Comparison of ENCODE assay signal across 21 mouse cellular contexts in genomic region chr3:106526411-106526810, GRCm38 (mm10). TPM values are rescaled to one million over a fixed set of nuclear protein-coding genes. Genes with fewer than 3 reads are reported as not detected.
A peak's percentile ranks its signal among the peaks of the same experiment; 100 is the strongest.
DNase-seq lines count a peak whose midpoint lies in the region; ATAC-seq and TF ChIP-seq lines count a peak whose summit lies in the region.
"Had no signal": no experiment of that assay in that cellular context is flagged by ENCODE, and none has a peak within 500 bp of the region (broad histone marks: within the 10 kb centered on the region; RNA-seq: fewer than 3 reads in every experiment).

No protein-coding gene starts in this region.

- no peak overlapping the region for H3K4me2 ChIP-seq in liver, postnatal 0 days (ENCODE audit: low read depth, low read length)
- H3K4me2 ChIP-seq in intestine, embryonic 15.5 days (replicated peaks), result no peak overlapping the region
- no peak overlapping the region for H3K4me2 ChIP-seq in intestine, postnatal 0 days (replicated peaks; ENCODE audit: low read depth)
- H3K4me2 ChIP-seq: embryonic facial prominence, embryonic 12.5 days; forebrain, embryonic 12.5 days had no signal

- no peaks in the 10 kb centered on the region for H3K9me3 ChIP-seq in liver, postnatal 0 days (ENCODE audit: low read length)
- H3K9me3 ChIP-seq in intestine, embryonic 15.5 days, result no peaks in the 10 kb centered on the region
- no peaks in the 10 kb centered on the region for H3K9me3 ChIP-seq in intestine, postnatal 0 days (ENCODE audit: control insufficient read depth)
- no peaks in the 10 kb centered on the region for H3K9me3 ChIP-seq in forebrain, embryonic 10.5 days
- H3K9me3 ChIP-seq: embryonic facial prominence, embryonic 10.5 days; embryonic facial prominence, embryonic 12.5 days; forebrain, embryonic 12.5 days had no signal

- WGBS in liver, adult 2 months, result 94% methylated on average over 2 of the region's 2 CpGs
- WGBS in liver, postnatal 0 days (ENCODE audit: insufficient replicate concordance), result 84% methylated on average over 2 of the region's 2 CpGs
- WGBS in intestine, embryonic 15.5 days, result 85% methylated on average over 2 of the region's 2 CpGs
- 41% methylated on average over 2 of the region's 2 CpGs for WGBS in intestine, postnatal 0 days
- 92% methylated on average over 2 of the region's 2 CpGs for WGBS in forebrain, embryonic 10.5 days

- ATAC-seq in liver, postnatal 0 days, result no peak
- peak; percentile 28; the same call in 1 of the 2 replicates for ATAC-seq in intestine, embryonic 15.5 days
- peak; percentile 77 for ATAC-seq in intestine, postnatal 0 days
- ATAC-seq: forebrain, embryonic 14.5 days; forebrain, embryonic 16.5 days had no signal

- H3K27ac ChIP-seq in liver, adult 2 months (replicated peaks; ENCODE audit: insufficient read depth, low read depth, low read length), result no peak overlapping the region
- no peak overlapping the region for H3K27ac ChIP-seq in liver, postnatal 0 days (ENCODE audit: low read depth)
- no peak overlapping the region for H3K27ac ChIP-seq in intestine, embryonic 15.5 days
- H3K27ac ChIP-seq in intestine, postnatal 0 days (ENCODE audit: low read depth, low read length), result 0 out of 2 replicates have a peak overlapping the region, but pooled peaks have one; percentile 35
- H3K27ac ChIP-seq in forebrain, embryonic 10.5 days, result no peak overlapping the region
- H3K27ac ChIP-seq: embryonic facial prominence, embryonic 10.5 days; embryonic facial prominence, embryonic 12.5 days; forebrain, embryonic 12.5 days had no signal

- H3K79me2 ChIP-seq in liver, adult 2 months (ENCODE audit: control insufficient read depth, insufficient read depth, low read length), result peaks cover 5% of the 10 kb centered on the region; the same call in 1 of the 2 replicates

- TF ChIP-seq CTCF in liver, adult 2 months (IDR thresholded peaks at IDR 0.05; ENCODE audit: low read depth, low read length), result no peak
- no peak for TF ChIP-seq CTCF in liver, postnatal 0 days (IDR thresholded peaks at IDR 0.05; ENCODE audit: low read depth)
- TF ChIP-seq CTCF in intestine, postnatal 0 days (IDR thresholded peaks at IDR 0.05; ENCODE audit: low read depth), result no peak

- peak; percentile 52 for DNase-seq in liver, adult 2 months (ENCODE audit: extremely low read depth, low read depth, low spot score)
- DNase-seq in liver, postnatal 0 days, result no peak
- DNase-seq in telencephalon, adult 2 months (ENCODE audit: low read depth, low spot score), result peak; percentile 24
- no peak for DNase-seq in testis, postnatal 14 days (ENCODE audit: low spot score)
- no peak for DNase-seq in forebrain, embryonic 10.5 days (ENCODE audit: extremely low spot score, low spot score)
- no peak for DNase-seq in heart, postnatal 10 days
- DNase-seq: adrenal gland, adult 2 months; adrenal gland, postnatal 10 days; adrenal gland, postnatal 25 days; cerebellum, adult 11-12 months; cerebellum, adult 2 months; cerebellum, adult 9-10 months; cerebellum, postnatal 10 days; cerebellum, postnatal 25 days had no signal

- no peak overlapping the region for H3K9ac ChIP-seq in liver, adult 2 months (ENCODE audit: low read depth, low read length)
- H3K9ac ChIP-seq in liver, postnatal 0 days (replicated peaks), result no peak overlapping the region
- no peak overlapping the region for H3K9ac ChIP-seq in intestine, embryonic 15.5 days
- no peak overlapping the region for H3K9ac ChIP-seq in intestine, postnatal 0 days (ENCODE audit: low read depth, low read length)
- H3K9ac ChIP-seq: embryonic facial prominence, embryonic 12.5 days; forebrain, embryonic 12.5 days had no signal

- intact Hi-C loops in heart, postnatal 10 days (cut with DNase I), result no loop called here

- TF ChIP-seq EP300 in liver, postnatal 0 days (IDR thresholded peaks at IDR 0.05; ENCODE audit: low read depth), result no peak

- H3K4me3 ChIP-seq in liver, adult 2 months (ENCODE audit: insufficient read depth, low read depth, low read length), result no peak overlapping the region
- H3K4me3 ChIP-seq in liver, postnatal 0 days (ENCODE audit: low read depth, low read length), result no peak overlapping the region
- no peak overlapping the region for H3K4me3 ChIP-seq in intestine, embryonic 15.5 days (replicated peaks)
- H3K4me3 ChIP-seq in intestine, postnatal 0 days (ENCODE audit: low read depth, low read length), result no peak overlapping the region
- H3K4me3 ChIP-seq in forebrain, embryonic 10.5 days, result no peak overlapping the region
- H3K4me3 ChIP-seq: embryonic facial prominence, embryonic 10.5 days; embryonic facial prominence, embryonic 12.5 days; forebrain, embryonic 12.5 days had no signal

- peaks cover 6% of the 10 kb centered on the region; the same call in 1 of the 2 replicates for H3K4me1 ChIP-seq in liver, adult 2 months (ENCODE audit: control insufficient read depth, insufficient read depth, low read length)
- H3K4me1 ChIP-seq in liver, postnatal 0 days (ENCODE audit: insufficient read depth), result no peaks in the 10 kb centered on the region
- no peaks in the 10 kb centered on the region for H3K4me1 ChIP-seq in intestine, embryonic 15.5 days (replicated peaks)
- no peaks in the 10 kb centered on the region for H3K4me1 ChIP-seq in intestine, postnatal 0 days (replicated peaks; ENCODE audit: control insufficient read depth, insufficient read depth, low read length)
- no peaks in the 10 kb centered on the region for H3K4me1 ChIP-seq in forebrain, embryonic 10.5 days
- H3K4me1 ChIP-seq: embryonic facial prominence, embryonic 10.5 days; embryonic facial prominence, embryonic 12.5 days; forebrain, embryonic 12.5 days had no signal

- no peak for TF ChIP-seq POLR2A in liver, adult 2 months (IDR thresholded peaks at IDR 0.05; ENCODE audit: extremely low read depth, insufficient read depth, low read length)

- no peaks in the 10 kb centered on the region for H3K27me3 ChIP-seq in liver, adult 2 months (ENCODE audit: control insufficient read depth, insufficient read depth, low read length)
- H3K27me3 ChIP-seq in liver, postnatal 0 days (ENCODE audit: insufficient read depth, low read length), result no peaks in the 10 kb centered on the region
- no peaks in the 10 kb centered on the region for H3K27me3 ChIP-seq in intestine, embryonic 15.5 days (replicated peaks)
- no peaks in the 10 kb centered on the region for H3K27me3 ChIP-seq in intestine, postnatal 0 days (replicated peaks; ENCODE audit: control insufficient read depth, insufficient read depth, low read length)
- no peaks in the 10 kb centered on the region for H3K27me3 ChIP-seq in forebrain, embryonic 10.5 days (ENCODE audit: poor library complexity, severe bottlenecking)
- H3K27me3 ChIP-seq: embryonic facial prominence, embryonic 12.5 days; forebrain, embryonic 12.5 days had no signal

- peaks cover 9% of the 10 kb centered on the region for H3K36me3 ChIP-seq in liver, adult 2 months (ENCODE audit: control insufficient read depth, insufficient read depth, low read length)
- H3K36me3 ChIP-seq in liver, postnatal 0 days (replicated peaks; ENCODE audit: insufficient read depth, low read length), result peaks cover 5% of the 10 kb centered on the region; the same call in 1 of the 2 replicates
- no peaks in the 10 kb centered on the region for H3K36me3 ChIP-seq in intestine, embryonic 15.5 days
- no peaks in the 10 kb centered on the region for H3K36me3 ChIP-seq in intestine, postnatal 0 days (ENCODE audit: control insufficient read depth, insufficient read depth)
- H3K36me3 ChIP-seq in forebrain, embryonic 10.5 days (replicated peaks), result peaks cover 3% of the 10 kb centered on the region; the same call in 1 of the 2 replicates
- H3K36me3 ChIP-seq: embryonic facial prominence, embryonic 12.5 days; forebrain, embryonic 12.5 days had no signal

RNA-seq across cellular contexts. Expression of gene Dram2, which starts 21.2 kb away (rescaled TPM):
- 116 and 144 TPM in 2 replicates for total RNA-seq in liver, adult 2 months (2014; rRNA removed)
- polyA plus RNA-seq in liver, adult 2 months (2012; rRNA removed), result 47.0 and 48.6 TPM in 2 replicates
- polyA plus RNA-seq in liver, postnatal 0 days (2015; fragmentation: Nextera tagmentation; extraction: Ambion mirVana), result 76.4 and 79.1 TPM in 2 replicates
- 104 TPM in 2 replicates for polyA plus RNA-seq in intestine, embryonic 15.5 days (2015; fragmentation: Nextera tagmentation; extraction: Ambion mirVana)
- 122 and 131 TPM in 2 replicates for polyA plus RNA-seq in intestine, postnatal 0 days (2015; fragmentation: Nextera tagmentation; extraction: Ambion mirVana)
- polyA plus RNA-seq in forebrain, embryonic 10.5 days (2016; fragmentation: Nextera tagmentation; extraction: Ambion mirVana), result 33.2 and 33.4 TPM in 2 replicates
- 100 to 1,000 TPM in 1 of 2 experiments, 10 to 100 TPM in 1; 91.4 to 101 TPM for total RNA-seq in heart, postnatal 10 days (2021)

RNA-seq across cellular contexts. Expression of gene Cept1, which starts 21.2 kb away (rescaled TPM):
- total RNA-seq in liver, adult 2 months (2014; rRNA removed), result 105 and 108 TPM in 2 replicates
- 32.9 and 33.2 TPM in 2 replicates for polyA plus RNA-seq in liver, adult 2 months (2012; rRNA removed)
- polyA plus RNA-seq in liver, postnatal 0 days (2015; fragmentation: Nextera tagmentation; extraction: Ambion mirVana), result 59.4 and 64.1 TPM in 2 replicates
- 59.6 and 61.6 TPM in 2 replicates for polyA plus RNA-seq in intestine, embryonic 15.5 days (2015; fragmentation: Nextera tagmentation; extraction: Ambion mirVana)
- polyA plus RNA-seq in intestine, postnatal 0 days (2015; fragmentation: Nextera tagmentation; extraction: Ambion mirVana), result 67.9 and 71.3 TPM in 2 replicates
- 37.2 and 40.5 TPM in 2 replicates for polyA plus RNA-seq in forebrain, embryonic 10.5 days (2016; fragmentation: Nextera tagmentation; extraction: Ambion mirVana)
- 10 to 100 TPM; 20.4 to 21.9 TPM for total RNA-seq in heart, postnatal 10 days (2021)

RNA-seq across cellular contexts. Expression of gene Dennd2d, which starts 44.2 kb away (rescaled TPM):
- 7.3 and 8.0 TPM in 2 replicates for total RNA-seq in liver, adult 2 months (2014; rRNA removed)
- polyA plus RNA-seq in liver, adult 2 months (2012; rRNA removed), result 3.4 and 4.9 TPM in 2 replicates
- 7.6 and 7.7 TPM in 2 replicates for polyA plus RNA-seq in liver, postnatal 0 days (2015; fragmentation: Nextera tagmentation; extraction: Ambion mirVana)
- 18.9 and 24.4 TPM in 2 replicates for polyA plus RNA-seq in intestine, embryonic 15.5 days (2015; fragmentation: Nextera tagmentation; extraction: Ambion mirVana)
- 24.0 and 25.4 TPM in 2 replicates for polyA plus RNA-seq in intestine, postnatal 0 days (2015; fragmentation: Nextera tagmentation; extraction: Ambion mirVana)
- polyA plus RNA-seq in forebrain, embryonic 10.5 days (2016; fragmentation: Nextera tagmentation; extraction: Ambion mirVana), result 1.2 and 2.0 TPM in 2 replicates
- total RNA-seq in heart, postnatal 10 days (2021), result under 1 TPM; 0.48 to 0.52 TPM

Comparison
In these comparisons a context has a peak if more than half of its experiments do, and no peak if none do; other contexts are left out.
1. DNase-seq: peak in liver, adult 2 months (single experiment) and telencephalon, adult 2 months (single experiment); none in liver, postnatal 0 days (single experiment), testis, postnatal 14 days (single experiment), forebrain, embryonic 10.5 days (single experiment) and heart, postnatal 10 days (0 of 2).